Mouse (Mus musculus): ENCODE data around the gene Tmem86a. TPM values are rescaled to one million over a fixed set of nuclear protein-coding genes. Genes with fewer than 3 reads are reported as not detected.

Tmem86a gene
- polyA plus RNA-seq, 1 experiment, result 19.0 TPM

DNA sequence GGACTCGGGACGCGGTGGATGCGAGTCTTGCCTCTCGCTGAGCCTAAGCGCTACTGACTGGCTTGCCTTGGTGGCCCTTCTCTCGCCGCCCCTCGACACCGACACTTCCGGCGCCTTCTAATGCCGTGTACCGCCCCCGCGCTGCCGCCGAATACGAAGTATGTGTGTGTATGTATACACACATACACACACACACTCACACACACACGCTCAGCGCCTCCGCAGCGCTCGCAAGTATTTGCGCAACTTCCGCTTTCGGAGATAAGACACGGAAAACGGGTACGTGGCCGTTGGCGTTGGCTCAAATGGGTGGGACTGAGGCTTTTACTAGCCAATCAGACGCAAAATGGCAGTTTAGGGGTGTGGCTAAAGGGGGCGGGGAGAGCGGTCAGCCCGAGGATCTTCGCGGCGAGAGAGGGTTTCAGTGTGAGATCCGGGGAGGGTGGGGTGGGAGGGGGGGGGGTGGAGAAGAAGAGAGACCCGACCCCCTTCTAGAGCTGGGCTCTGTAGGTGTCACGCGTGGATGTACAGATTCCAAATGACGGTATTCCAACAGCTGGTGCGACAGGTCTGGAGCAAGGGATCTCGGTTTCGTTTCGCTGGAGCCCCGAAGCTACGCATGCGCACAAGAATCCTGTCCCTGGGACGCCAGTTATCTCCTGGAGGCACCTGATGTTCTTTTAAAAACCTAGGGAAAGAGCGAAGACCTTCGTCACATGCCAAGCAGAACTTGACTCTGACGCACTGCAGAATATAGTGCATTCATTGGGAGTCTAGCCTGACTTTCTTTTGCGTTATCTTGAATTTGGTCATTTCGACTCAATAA is 42.0 kb upstream of the Tmem86a start, which contains the start of gene Spty2d1:
Spty2d1 (minus strand) TSS at position 244 of the 826 bp plus-strand sequence.
- WGBS, result under 1% methylated on average over 57 of the region's 57 CpGs
- Histone ChIP-seq H3K4me3 (replicated peaks; ENCODE audit: insufficient read depth, low read depth, low read length) (peak within 1 kb of the TSS; percentile 86), H3K27me3 (ENCODE audit: control insufficient read depth, insufficient read depth, low read length) (no peaks in the 10 kb centered on the region), H3K27ac (ENCODE audit: insufficient read depth, low read length) (peak within 1 kb of the TSS; percentile 70), H3K4me1 (ENCODE audit: control insufficient read depth, insufficient read depth, low read length) (peaks cover 5% of the 10 kb centered on the region)
- TF ChIP-seq CTCF (IDR thresholded peaks at IDR 0.05; ENCODE audit: borderline replicate concordance, insufficient read depth, low read depth, low read length), result no peak
- peak; percentile 82 for TF ChIP-seq POLR2A (IDR thresholded peaks at IDR 0.05; ENCODE audit: borderline replicate concordance, insufficient read depth, low read length)
- peak; percentile 98 to 100 for DNase-seq

- Histone ChIP-seq H3K27ac (ENCODE audit: insufficient read depth, low read length) (no peak overlapping the region), H3K4me3 (replicated peaks; ENCODE audit: insufficient read depth, low read depth, low read length) (no peak overlapping the region), H3K4me1 (ENCODE audit: control insufficient read depth, insufficient read depth, low read length) (peaks cover 3% of the 10 kb centered on the region), H3K27me3 (ENCODE audit: control insufficient read depth, insufficient read depth, low read length) (no peaks in the 10 kb centered on the region)
- WGBS, result 42% methylated on average over 9 of the region's 9 CpGs
- DNase-seq, result no peak
- TF ChIP-seq CTCF (IDR thresholded peaks at IDR 0.05; ENCODE audit: borderline replicate concordance, insufficient read depth, low read depth, low read length) (no peak), POLR2A (IDR thresholded peaks at IDR 0.05; ENCODE audit: borderline replicate concordance, insufficient read depth, low read length) (no peak)
Measured at GRCm38 (mm10) chr7:47013131-47013767, 37.2 kb upstream of the Tmem86a start.

GRCm38 (mm10) chr7:47014564-47015389 is 35.6 kb upstream of the Tmem86a start:
- no peak overlapping the region for H3K27ac ChIP-seq (ENCODE audit: insufficient read depth, low read length)

GRCm38 (mm10) chr7:47015390-47016065 is 34.9 kb upstream of the Tmem86a start:
- no peak overlapping the region for H3K27ac ChIP-seq (ENCODE audit: insufficient read depth, low read length)
- 0 out of 2 replicates have a peak, but pooled peaks cover 5% of the 10 kb centered on the region for H3K4me1 ChIP-seq (ENCODE audit: control insufficient read depth, insufficient read depth, low read length)
- WGBS, result 3% methylated on average over 6 of the region's 6 CpGs
- H3K4me3 ChIP-seq (replicated peaks; ENCODE audit: insufficient read depth, low read depth, low read length), result peak overlapping the region; percentile 3
- peak; percentile 76 to 79 for DNase-seq
- TF ChIP-seq CTCF (IDR thresholded peaks at IDR 0.05; ENCODE audit: borderline replicate concordance, insufficient read depth, low read depth, low read length) (peak; percentile 73), POLR2A (IDR thresholded peaks at IDR 0.05; ENCODE audit: borderline replicate concordance, insufficient read depth, low read length) (no peak)
- no peaks in the 10 kb centered on the region for H3K27me3 ChIP-seq (ENCODE audit: control insufficient read depth, insufficient read depth, low read length)

More at GRCm38 (mm10) chr7:47014564-47015389, 35.6 kb upstream of the Tmem86a start:
- no peak for DNase-seq
- Histone ChIP-seq H3K4me1 (ENCODE audit: control insufficient read depth, insufficient read depth, low read length) (peaks cover 4% of the 10 kb centered on the region; the same call in 1 of the 2 replicates), H3K27me3 (ENCODE audit: control insufficient read depth, insufficient read depth, low read length) (no peaks in the 10 kb centered on the region), H3K4me3 (replicated peaks; ENCODE audit: insufficient read depth, low read depth, low read length) (no peak overlapping the region)
- TF ChIP-seq CTCF (IDR thresholded peaks at IDR 0.05; ENCODE audit: borderline replicate concordance, insufficient read depth, low read depth, low read length) (no peak), POLR2A (IDR thresholded peaks at IDR 0.05; ENCODE audit: borderline replicate concordance, insufficient read depth, low read length) (no peak)
- 44% methylated on average over 10 of the region's 11 CpGs for WGBS

DNA sequence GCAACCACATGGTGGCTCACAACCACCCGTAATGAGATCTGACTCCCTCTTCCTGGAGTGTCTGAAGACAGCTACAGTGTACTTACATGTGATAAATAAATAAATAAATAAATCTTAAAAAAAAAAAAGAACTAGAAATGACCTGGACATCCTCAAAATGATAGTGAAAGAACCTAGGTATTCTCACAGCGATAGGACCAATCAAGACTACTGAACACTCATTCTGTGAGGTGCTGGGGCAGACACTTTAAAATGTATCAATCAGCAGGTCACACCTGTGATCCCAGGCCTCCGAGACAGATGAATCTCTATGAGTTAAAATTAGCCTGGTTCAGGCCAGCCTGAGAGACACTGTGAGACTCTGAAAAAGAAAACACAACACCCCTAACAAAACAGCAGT is 33.8 kb upstream of the Tmem86a start:
- Histone ChIP-seq H3K27me3 (ENCODE audit: control insufficient read depth, insufficient read depth, low read length) (no peaks in the 10 kb centered on the region), H3K27ac (ENCODE audit: insufficient read depth, low read length) (no peak overlapping the region), H3K4me3 (replicated peaks; ENCODE audit: insufficient read depth, low read depth, low read length) (no peak overlapping the region), H3K4me1 (ENCODE audit: control insufficient read depth, insufficient read depth, low read length) (0 out of 2 replicates have a peak, but pooled peaks cover 5% of the 10 kb centered on the region)
- TF ChIP-seq CTCF (IDR thresholded peaks at IDR 0.05; ENCODE audit: borderline replicate concordance, insufficient read depth, low read depth, low read length), result no peak
- no peak for TF ChIP-seq POLR2A (IDR thresholded peaks at IDR 0.05; ENCODE audit: borderline replicate concordance, insufficient read depth, low read length)
- 85% methylated on average over 3 of the region's 3 CpGs for WGBS
- DNase-seq, result no peak

DNA sequence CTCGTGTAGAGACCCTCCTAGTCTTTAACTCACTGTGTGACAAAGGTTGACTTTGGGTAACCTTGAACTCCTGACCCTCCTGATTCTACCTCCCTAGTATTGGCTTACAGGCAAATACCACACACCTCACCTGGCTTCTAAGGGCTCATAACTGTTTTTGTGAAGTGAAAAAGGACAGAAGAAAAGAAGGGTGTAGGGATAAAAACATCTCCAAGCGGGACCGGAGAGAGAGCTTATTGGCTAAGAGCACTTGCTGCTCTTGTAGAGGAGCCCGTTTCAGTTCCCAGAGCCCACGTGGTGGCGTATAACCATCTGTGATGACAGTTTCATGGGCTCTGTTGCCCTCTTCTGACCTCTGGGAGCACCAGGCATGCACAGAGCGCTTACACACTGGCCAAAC is 33.3 kb upstream of the Tmem86a start:
- no peak overlapping the region for H3K27ac ChIP-seq (ENCODE audit: insufficient read depth, low read length)

GRCm38 (mm10) chr7:47019641-47020040 is 30.8 kb upstream of the Tmem86a start:
- Histone ChIP-seq H3K27me3 (ENCODE audit: control insufficient read depth, insufficient read depth, low read length) (no peaks in the 10 kb centered on the region), H3K4me3 (replicated peaks; ENCODE audit: insufficient read depth, low read depth, low read length) (no peak overlapping the region), H3K4me1 (ENCODE audit: control insufficient read depth, insufficient read depth, low read length) (0 out of 2 replicates have a peak, but pooled peaks cover 5% of the 10 kb centered on the region), H3K27ac (ENCODE audit: insufficient read depth, low read length) (no peak overlapping the region)
- 29% methylated on average over 5 of the region's 5 CpGs for WGBS
- peak in 1 of 2 experiments; percentile 33 for DNase-seq
- TF ChIP-seq CTCF (IDR thresholded peaks at IDR 0.05; ENCODE audit: borderline replicate concordance, insufficient read depth, low read depth, low read length) (no peak), POLR2A (IDR thresholded peaks at IDR 0.05; ENCODE audit: borderline replicate concordance, insufficient read depth, low read length) (no peak)

More for the DNA sequence above, 33.3 kb upstream of the Tmem86a start:
- H3K4me3 ChIP-seq (replicated peaks; ENCODE audit: insufficient read depth, low read depth, low read length), result no peak overlapping the region
- TF ChIP-seq POLR2A (IDR thresholded peaks at IDR 0.05; ENCODE audit: borderline replicate concordance, insufficient read depth, low read length), result no peak
- no peak for TF ChIP-seq CTCF (IDR thresholded peaks at IDR 0.05; ENCODE audit: borderline replicate concordance, insufficient read depth, low read depth, low read length)
- WGBS, result 72% methylated on average over 7 of the region's 7 CpGs
- H3K4me1 ChIP-seq (ENCODE audit: control insufficient read depth, insufficient read depth, low read length), result 0 out of 2 replicates have a peak, but pooled peaks cover 5% of the 10 kb centered on the region
- H3K27me3 ChIP-seq (ENCODE audit: control insufficient read depth, insufficient read depth, low read length), result no peaks in the 10 kb centered on the region
- DNase-seq, result no peak
